Mouse (Mus musculus): Measurements from ENCODE around the gene Tbc1d1. TPM values are rescaled to one million over a fixed set of nuclear protein-coding genes. Genes with fewer than 3 reads are reported as not detected.

The Tbc1d1 gene
- polyA plus RNA-seq, 1 experiment from 2014 or later: 21.1 TPM

GRCm38 (mm10) chr5:64289202-64290060 is 133.3 kb downstream of the Tbc1d1 start:
- no peaks in the 10 kb centered on the region for H3K27me3 ChIP-seq
- H3K4me3 ChIP-seq: no peak overlapping the region
- peaks cover 10% of the 10 kb centered on the region; the same call in 1 of the 2 replicates for H3K36me3 ChIP-seq
- H3K27ac ChIP-seq (replicated peaks): no peak overlapping the region
- no peaks in the 10 kb centered on the region for H3K4me1 ChIP-seq
- no peaks in the 10 kb centered on the region for H3K9me3 ChIP-seq
- H3K9ac ChIP-seq (replicated peaks): no peak overlapping the region
- H3K4me2 ChIP-seq (replicated peaks): no peak overlapping the region
- WGBS: 63% methylated on average over 5 of the region's 5 CpGs
- ATAC-seq (ENCODE audit: low FRiP score, low read depth): peak; percentile 71

GRCm38 (mm10) chr5:64290061-64290345 is 133.9 kb downstream of the Tbc1d1 start:
- H3K27ac ChIP-seq (replicated peaks): no peak overlapping the region
- no peaks in the 10 kb centered on the region for H3K27me3 ChIP-seq
- no peak overlapping the region for H3K9ac ChIP-seq (replicated peaks)
- no peaks in the 10 kb centered on the region for H3K4me1 ChIP-seq
- no peak overlapping the region for H3K4me3 ChIP-seq
- no peak overlapping the region for H3K4me2 ChIP-seq (replicated peaks)
- H3K9me3 ChIP-seq: no peaks in the 10 kb centered on the region
- 79% methylated on average over 4 of the region's 4 CpGs for WGBS
- peaks cover 11% of the 10 kb centered on the region; the same call in 1 of the 2 replicates for H3K36me3 ChIP-seq
- ATAC-seq (ENCODE audit: low FRiP score, low read depth): no peak

- no peak overlapping the region for H3K27ac ChIP-seq (replicated peaks)
- no peak overlapping the region for H3K4me3 ChIP-seq
- no peaks in the 10 kb centered on the region for H3K27me3 ChIP-seq
- 0 out of 2 replicates have a peak, but pooled peaks cover 4% of the 10 kb centered on the region for H3K36me3 ChIP-seq
- no peak overlapping the region for H3K9ac ChIP-seq (replicated peaks)
- no peaks in the 10 kb centered on the region for H3K9me3 ChIP-seq
- H3K4me2 ChIP-seq (replicated peaks): no peak overlapping the region
- ATAC-seq (ENCODE audit: low FRiP score, low read depth): no peak
- no peaks in the 10 kb centered on the region for H3K4me1 ChIP-seq
- WGBS: 80% methylated on average over 5 of the region's 5 CpGs
Observed at GRCm38 (mm10) chr5:64291657-64292056, 135.6 kb downstream of the Tbc1d1 start.

GRCm38 (mm10) chr5:64295621-64296020 is 139.5 kb downstream of the Tbc1d1 start:
- H3K4me2 ChIP-seq (replicated peaks): no peak overlapping the region
- H3K9me3 ChIP-seq: no peaks in the 10 kb centered on the region
- no peaks in the 10 kb centered on the region for H3K27me3 ChIP-seq
- H3K9ac ChIP-seq (replicated peaks): no peak overlapping the region
- no peak overlapping the region for H3K27ac ChIP-seq (replicated peaks)
- 0 out of 2 replicates have a peak, but pooled peaks cover 4% of the 10 kb centered on the region for H3K36me3 ChIP-seq
- H3K4me1 ChIP-seq: peaks cover 21% of the 10 kb centered on the region
- ATAC-seq (ENCODE audit: low FRiP score, low read depth): no peak
- H3K4me3 ChIP-seq: no peak overlapping the region

GRCm38 (mm10) chr5:64296328-64296727 is 140.2 kb downstream of the Tbc1d1 start:
- H3K4me2 ChIP-seq (replicated peaks): no peak overlapping the region
- WGBS: 82% methylated on average over 7 of the region's 7 CpGs
- no peak overlapping the region for H3K9ac ChIP-seq (replicated peaks)
- no peaks in the 10 kb centered on the region for H3K27me3 ChIP-seq
- no peak for ATAC-seq (ENCODE audit: low FRiP score, low read depth)
- H3K36me3 ChIP-seq: 0 out of 2 replicates have a peak, but pooled peaks cover 4% of the 10 kb centered on the region
- H3K4me1 ChIP-seq: peaks cover 28% of the 10 kb centered on the region
- no peak overlapping the region for H3K27ac ChIP-seq (replicated peaks)
- no peak overlapping the region for H3K4me3 ChIP-seq
- no peaks in the 10 kb centered on the region for H3K9me3 ChIP-seq

GRCm38 (mm10) chr5:64297100-64297499 is 141.0 kb downstream of the Tbc1d1 start:
- 86% methylated on average over 4 of the region's 4 CpGs for WGBS
- Histone ChIP-seq H3K4me3 (no peak overlapping the region), H3K9me3 (no peaks in the 10 kb centered on the region), H3K27me3 (no peaks in the 10 kb centered on the region), H3K4me1 (peaks cover 28% of the 10 kb centered on the region), H3K27ac (replicated peaks) (no peak overlapping the region), H3K4me2 (replicated peaks) (no peak overlapping the region), H3K36me3 (0 out of 2 replicates have a peak, but pooled peaks cover 4% of the 10 kb centered on the region), H3K9ac (replicated peaks) (no peak overlapping the region)
- ATAC-seq (ENCODE audit: low FRiP score, low read depth): no peak

- Histone ChIP-seq H3K4me1 (peaks cover 28% of the 10 kb centered on the region), H3K27me3 (no peaks in the 10 kb centered on the region), H3K4me2 (replicated peaks) (peak overlapping the region; percentile 29), H3K9ac (replicated peaks) (no peak overlapping the region), H3K27ac (replicated peaks) (peak overlapping the region; percentile 25; the same call in 1 of the 2 replicates), H3K4me3 (no peak overlapping the region), H3K9me3 (no peaks in the 10 kb centered on the region), H3K36me3 (0 out of 2 replicates have a peak, but pooled peaks cover 4% of the 10 kb centered on the region)
- peak; percentile 51; the same call in 1 of the 2 replicates for ATAC-seq (ENCODE audit: low FRiP score, low read depth)
- WGBS: 48% methylated on average over 20 of the region's 20 CpGs
Observed at GRCm38 (mm10) chr5:64298331-64299036, 142.4 kb downstream of the Tbc1d1 start.

GRCm38 (mm10) chr5:64299508-64300324 is 143.6 kb downstream of the Tbc1d1 start:
- H3K36me3 ChIP-seq: no peaks in the 10 kb centered on the region
- no peak overlapping the region for H3K9ac ChIP-seq (replicated peaks)
- H3K4me1 ChIP-seq: peaks cover 28% of the 10 kb centered on the region
- no peaks in the 10 kb centered on the region for H3K27me3 ChIP-seq
- no peak overlapping the region for H3K4me2 ChIP-seq (replicated peaks)
- no peak overlapping the region for H3K4me3 ChIP-seq
- 0 out of 2 replicates have a peak overlapping the region, but pooled peaks have one; percentile 1 for H3K27ac ChIP-seq (replicated peaks)
- no peak for ATAC-seq (ENCODE audit: low FRiP score, low read depth)
- H3K9me3 ChIP-seq: no peaks in the 10 kb centered on the region
- 69% methylated on average over 7 of the region's 7 CpGs for WGBS

- Histone ChIP-seq H3K4me2 (replicated peaks) (no peak overlapping the region), H3K4me1 (peaks cover 28% of the 10 kb centered on the region), H3K4me3 (no peak overlapping the region), H3K27me3 (no peaks in the 10 kb centered on the region), H3K27ac (replicated peaks) (no peak overlapping the region), H3K9ac (replicated peaks) (no peak overlapping the region), H3K36me3 (peaks cover 5% of the 10 kb centered on the region), H3K9me3 (peaks cover under 1% of the 10 kb centered on the region; the same call in 1 of the 2 replicates)
- WGBS: 62% methylated on average over 4 of the region's 4 CpGs
- no peak for ATAC-seq (ENCODE audit: low FRiP score, low read depth)
Observed at GRCm38 (mm10) chr5:64301246-64301645, 145.1 kb downstream of the Tbc1d1 start.

- Histone ChIP-seq H3K36me3 (peaks cover 13% of the 10 kb centered on the region), H3K9ac (replicated peaks) (no peak overlapping the region), H3K27me3 (no peaks in the 10 kb centered on the region), H3K9me3 (peaks cover 8% of the 10 kb centered on the region), H3K4me2 (replicated peaks) (no peak overlapping the region), H3K4me1 (0 out of 2 replicates have a peak, but pooled peaks cover under 1% of the 10 kb centered on the region), H3K4me3 (no peak overlapping the region), H3K27ac (replicated peaks) (no peak overlapping the region)
- WGBS: 96% methylated on average over 2 of the region's 2 CpGs
- no peak for ATAC-seq (ENCODE audit: low FRiP score, low read depth)
Observed at GRCm38 (mm10) chr5:64307289-64307688, 151.2 kb downstream of the Tbc1d1 start.

- Histone ChIP-seq H3K27me3 (no peaks in the 10 kb centered on the region), H3K4me1 (peaks cover 26% of the 10 kb centered on the region), H3K36me3 (0 out of 2 replicates have a peak, but pooled peaks cover 4% of the 10 kb centered on the region), H3K9me3 (no peaks in the 10 kb centered on the region), H3K9ac (replicated peaks) (no peak overlapping the region), H3K4me2 (replicated peaks) (no peak overlapping the region), H3K27ac (replicated peaks) (no peak overlapping the region), H3K4me3 (no peak overlapping the region)
- WGBS: 79% methylated on average over 5 of the region's 5 CpGs
- no peak for ATAC-seq (ENCODE audit: low FRiP score, low read depth)
Observed at GRCm38 (mm10) chr5:64312295-64312694, 156.2 kb downstream of the Tbc1d1 start.

Measured in midbrain, embryonic 12.5 days (tissue).